Mouse (Mus musculus): Measurements from ENCODE around the gene Pyy. TPM values are rescaled to one million over a fixed set of nuclear protein-coding genes. Genes with fewer than 3 reads are reported as not detected.

Pyy gene
- polyA plus RNA-seq, 1 experiment: 7.4 TPM

- DNase-seq: no peak
- Histone ChIP-seq H3K4me1 (ENCODE audit: control insufficient read depth, insufficient read depth, low read length) (no peaks in the 10 kb centered on the region), H3K4me3 (replicated peaks; ENCODE audit: insufficient read depth, low read depth, low read length) (no peak overlapping the region), H3K27me3 (ENCODE audit: control insufficient read depth, insufficient read depth, low read length) (peaks cover 2% of the 10 kb centered on the region; the same call in 1 of the 2 replicates), H3K27ac (ENCODE audit: insufficient read depth, low read length) (no peak overlapping the region)
- WGBS: 88% methylated on average over 5 of the region's 5 CpGs
- TF ChIP-seq CTCF (IDR thresholded peaks at IDR 0.05; ENCODE audit: borderline replicate concordance, insufficient read depth, low read depth, low read length) (no peak), POLR2A (IDR thresholded peaks at IDR 0.05; ENCODE audit: borderline replicate concordance, insufficient read depth, low read length) (no peak)
These were observed 3.9 kb upstream of the Pyy start for GRCm38 (mm10) chr11:102111576-102111975.

DNA sequence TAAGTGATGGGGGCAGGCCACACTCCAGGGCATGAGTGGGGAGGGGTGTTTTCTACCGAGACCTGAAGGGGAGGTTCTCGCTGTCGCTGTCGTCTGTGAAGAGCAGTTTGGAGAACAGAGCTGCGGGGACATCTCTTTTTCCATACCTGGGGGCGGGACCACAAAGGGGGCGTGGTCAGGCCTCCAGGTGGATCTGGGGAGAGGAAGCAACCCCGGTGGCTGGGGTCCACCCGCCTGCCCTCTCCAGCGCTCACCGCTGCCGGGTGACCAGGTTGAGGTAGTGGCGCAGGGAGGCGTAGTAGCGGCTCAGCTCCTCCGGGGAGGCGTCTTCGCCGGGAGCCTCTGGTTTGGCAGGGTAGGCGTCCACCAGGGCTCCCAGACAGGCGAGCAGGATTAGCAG lies 721 bp downstream of the Pyy start:
- TF ChIP-seq CTCF (IDR thresholded peaks at IDR 0.05; ENCODE audit: borderline replicate concordance, insufficient read depth, low read depth, low read length): no peak
- no peak for TF ChIP-seq POLR2A (IDR thresholded peaks at IDR 0.05; ENCODE audit: borderline replicate concordance, insufficient read depth, low read length)
- Histone ChIP-seq H3K27ac (ENCODE audit: insufficient read depth, low read length) (no peak overlapping the region), H3K27me3 (ENCODE audit: control insufficient read depth, insufficient read depth, low read length) (peaks cover 2% of the 10 kb centered on the region; the same call in 1 of the 2 replicates), H3K4me1 (ENCODE audit: control insufficient read depth, insufficient read depth, low read length) (no peaks in the 10 kb centered on the region), H3K4me3 (replicated peaks; ENCODE audit: insufficient read depth, low read depth, low read length) (no peak overlapping the region)
- DNase-seq: no peak
- 5% methylated on average over 21 of the region's 21 CpGs for WGBS

- Histone ChIP-seq H3K4me1 (ENCODE audit: control insufficient read depth, insufficient read depth, low read length) (no peaks in the 10 kb centered on the region), H3K4me3 (replicated peaks; ENCODE audit: insufficient read depth, low read depth, low read length) (no peak overlapping the region), H3K27ac (ENCODE audit: insufficient read depth, low read length) (no peak overlapping the region), H3K27me3 (ENCODE audit: control insufficient read depth, insufficient read depth, low read length) (peaks cover 2% of the 10 kb centered on the region; the same call in 1 of the 2 replicates)
- TF ChIP-seq POLR2A (IDR thresholded peaks at IDR 0.05; ENCODE audit: borderline replicate concordance, insufficient read depth, low read length) (no peak), CTCF (IDR thresholded peaks at IDR 0.05; ENCODE audit: borderline replicate concordance, insufficient read depth, low read depth, low read length) (peak; percentile 63)
- 13% methylated on average over 17 of the region's 17 CpGs for WGBS
- peak; percentile 45 to 70 for DNase-seq
These were observed 5.0 kb downstream of the Pyy start for GRCm38 (mm10) chr11:102102485-102103258.

DNA sequence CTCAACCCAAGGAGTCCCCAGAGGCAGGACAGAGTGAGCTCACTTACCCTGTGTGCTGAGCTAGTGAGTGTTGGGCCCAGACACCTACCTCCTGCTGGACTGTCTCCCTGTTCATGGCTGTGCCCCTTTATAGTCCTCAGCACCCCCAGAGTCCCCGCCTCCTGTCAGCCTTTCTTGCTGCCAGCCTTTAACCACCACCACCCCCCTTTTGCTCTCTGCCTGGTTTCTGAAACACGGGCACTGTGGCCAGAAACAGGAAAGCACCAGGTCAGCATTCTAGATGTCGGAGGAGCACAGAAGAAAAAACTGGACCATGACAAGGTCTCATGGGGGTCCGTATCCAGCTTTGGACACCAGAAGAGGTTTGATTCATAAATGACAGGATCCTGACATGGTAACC lies 6.4 kb downstream of the Pyy start, which contains the start of gene Ppy:
TSS of gene Ppy (minus strand) at position 101 of the 400 bp plus-strand sequence.
- no peak within 1 kb of the TSS for H3K4me3 ChIP-seq (replicated peaks; ENCODE audit: insufficient read depth, low read depth, low read length)
- TF ChIP-seq CTCF (IDR thresholded peaks at IDR 0.05; ENCODE audit: borderline replicate concordance, insufficient read depth, low read depth, low read length) (no peak), POLR2A (IDR thresholded peaks at IDR 0.05; ENCODE audit: borderline replicate concordance, insufficient read depth, low read length) (no peak)
- WGBS: 91% methylated on average over 4 of the region's 4 CpGs

GRCm38 (mm10) chr11:102096887-102097391 lies 10.7 kb downstream of the Pyy start:
- 3% methylated on average over 18 of the region's 18 CpGs for WGBS
- 0 out of 2 replicates have a peak, but pooled peaks cover 6% of the 10 kb centered on the region for H3K4me1 ChIP-seq (ENCODE audit: control insufficient read depth, insufficient read depth, low read length)
- H3K4me3 ChIP-seq (replicated peaks; ENCODE audit: insufficient read depth, low read depth, low read length): peak overlapping the region; percentile 44
- no peak overlapping the region for H3K27ac ChIP-seq (ENCODE audit: insufficient read depth, low read length)
- no peak for TF ChIP-seq POLR2A (IDR thresholded peaks at IDR 0.05; ENCODE audit: borderline replicate concordance, insufficient read depth, low read length)
- TF ChIP-seq CTCF (IDR thresholded peaks at IDR 0.05; ENCODE audit: borderline replicate concordance, insufficient read depth, low read depth, low read length): peak; percentile 62
- no peaks in the 10 kb centered on the region for H3K27me3 ChIP-seq (ENCODE audit: control insufficient read depth, insufficient read depth, low read length)
- peak; percentile 72 to 74 for DNase-seq

More for the DNA sequence above, 6.4 kb downstream of the Pyy start, which contains the start of gene Ppy:
- Histone ChIP-seq H3K4me1 (ENCODE audit: control insufficient read depth, insufficient read depth, low read length) (0 out of 2 replicates have a peak, but pooled peaks cover 6% of the 10 kb centered on the region), H3K27me3 (ENCODE audit: control insufficient read depth, insufficient read depth, low read length) (no peaks in the 10 kb centered on the region), H3K27ac (ENCODE audit: insufficient read depth, low read length) (no peak within 1 kb of the TSS)
- no peak for DNase-seq

DNA sequence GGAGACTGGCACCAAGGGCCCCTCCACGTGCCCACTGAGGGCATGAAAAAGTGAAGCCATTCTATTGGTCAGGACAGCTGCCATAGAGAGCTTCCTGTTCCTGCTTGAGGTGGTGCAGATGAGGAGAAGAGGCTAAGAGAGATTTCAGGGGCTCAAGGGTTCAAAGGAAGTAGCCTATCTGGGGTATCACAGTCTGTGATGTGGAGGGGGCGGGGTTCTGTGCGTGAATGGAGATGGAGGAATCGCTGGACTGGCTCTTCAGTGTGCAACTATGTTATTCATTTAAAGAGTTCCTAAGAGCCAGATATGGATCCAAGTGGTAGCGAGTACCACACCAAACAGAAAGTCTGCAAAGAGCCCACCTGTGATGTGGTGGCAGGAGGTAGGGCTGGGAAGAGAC lies 11.2 kb downstream of the Pyy start:
- TF ChIP-seq CTCF (IDR thresholded peaks at IDR 0.05; ENCODE audit: borderline replicate concordance, insufficient read depth, low read depth, low read length) (no peak), POLR2A (IDR thresholded peaks at IDR 0.05; ENCODE audit: borderline replicate concordance, insufficient read depth, low read length) (no peak)
- H3K27me3 ChIP-seq (ENCODE audit: control insufficient read depth, insufficient read depth, low read length): no peaks in the 10 kb centered on the region
- DNase-seq: no peak
- no peak overlapping the region for H3K4me3 ChIP-seq (replicated peaks; ENCODE audit: insufficient read depth, low read depth, low read length)
- 81% methylated on average over 5 of the region's 5 CpGs for WGBS
- H3K27ac ChIP-seq (ENCODE audit: insufficient read depth, low read length): no peak overlapping the region
- H3K4me1 ChIP-seq (ENCODE audit: control insufficient read depth, insufficient read depth, low read length): 0 out of 2 replicates have a peak, but pooled peaks cover 6% of the 10 kb centered on the region

DNA sequence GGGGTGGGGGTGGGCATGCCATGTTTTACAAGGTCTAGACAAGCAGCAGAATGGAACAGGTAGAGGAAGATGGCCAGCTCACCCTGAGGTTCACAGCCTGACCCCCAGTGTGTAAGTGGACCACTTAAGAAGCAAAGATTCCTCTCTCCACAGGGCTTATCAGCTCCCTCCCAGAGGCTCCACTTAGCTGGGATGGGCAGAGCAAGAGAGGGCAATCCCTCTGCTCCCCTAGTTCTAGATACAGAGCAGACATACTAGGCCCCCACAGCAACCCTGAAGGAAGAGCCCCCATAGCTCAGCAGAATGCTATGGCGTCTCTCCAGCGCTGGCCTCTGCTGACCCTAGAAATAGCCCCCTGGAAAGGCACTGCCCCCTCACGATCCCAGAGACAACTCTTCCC lies 12.0 kb downstream of the Pyy start:
- H3K4me3 ChIP-seq (replicated peaks; ENCODE audit: insufficient read depth, low read depth, low read length): no peak overlapping the region
- no peaks in the 10 kb centered on the region for H3K27me3 ChIP-seq (ENCODE audit: control insufficient read depth, insufficient read depth, low read length)
- H3K27ac ChIP-seq (ENCODE audit: insufficient read depth, low read length): no peak overlapping the region
- no peak for DNase-seq
- TF ChIP-seq POLR2A (IDR thresholded peaks at IDR 0.05; ENCODE audit: borderline replicate concordance, insufficient read depth, low read length) (no peak), CTCF (IDR thresholded peaks at IDR 0.05; ENCODE audit: borderline replicate concordance, insufficient read depth, low read depth, low read length) (no peak)
- WGBS: 81% methylated on average over 3 of the region's 3 CpGs
- 0 out of 2 replicates have a peak, but pooled peaks cover 6% of the 10 kb centered on the region for H3K4me1 ChIP-seq (ENCODE audit: control insufficient read depth, insufficient read depth, low read length)

Data from cerebellum, adult 2 months (tissue).